Mouse (Mus musculus) cerebellum, adult 2 months (tissue): ENCODE results near the gene Agrp. TPM values are rescaled to one million over a fixed set of nuclear protein-coding genes. Genes with fewer than 3 reads are reported as not detected.
A peak's percentile ranks its signal among the peaks of the same experiment; 100 is the strongest.

Experiments used
- DNase-seq, 2 experiments: peaks; one replicate each; pipeline ENCODE4 v3.0.0; 2021
- H3K27ac ChIP-seq: fragments of 200-500 bp; 2 replicates; pipeline ENCODE4 v1.5.1; 2012; ENCODE audit warnings: low read length, control low read depth, inconsistent platforms; ENCODE audit not compliant: insufficient read depth
- H3K27me3 ChIP-seq: fragments of 200-500 bp; 2 replicates; pipeline ENCODE4 v1.6.1; 2012; ENCODE audit warnings: inconsistent platforms, mild to moderate bottlenecking, low read length, moderate library complexity; ENCODE audit not compliant: control insufficient read depth, insufficient read depth
- H3K4me1 ChIP-seq: fragments of 200-500 bp; 2 replicates; pipeline ENCODE4 v1.6.1; 2011; ENCODE audit warnings: low read length; ENCODE audit not compliant: control insufficient read depth, insufficient read depth
- H3K4me3 ChIP-seq: fragments of 200-500 bp; replicated peaks from 2 replicates; pipeline ENCODE3; 2011; ENCODE audit warnings: mild to moderate bottlenecking, low read depth, low read length, control low read depth; ENCODE audit not compliant: insufficient read depth
- CTCF ChIP-seq: fragments of 200-500 bp; IDR thresholded peaks from 2 replicates; pipeline ENCODE4 v1.5.1; 2011; ENCODE audit warnings: low read depth, mild to moderate bottlenecking, control low read depth, low read length, moderate library complexity, borderline replicate concordance; ENCODE audit not compliant: insufficient read depth
- POLR2A ChIP-seq: fragments of 200-500 bp; IDR thresholded peaks from 2 replicates; pipeline ENCODE4 v1.6.1; 2011; ENCODE audit warnings: low read length, control low read depth, borderline replicate concordance; ENCODE audit not compliant: insufficient read depth
- WGBS: fragments of 180-500 bp; shearing (Covaris S2); methylation state at CpG from one replicate; pipeline ENCODE4 v1.1.7; 2018; 5-methylcytosine and 5-hydroxymethylcytosine counted together
- polyA plus RNA-seq: library from polyadenylated mRNA; depleted of rRNA; stranded (reverse); fragments of >200 nt; gene quantifications from 2 replicates; pipeline ENCODE4 v1.2.3, GENCODE M21; 2012

The Agrp gene
- polyA plus RNA-seq, 1 experiment, result 0.36 TPM

DNA sequence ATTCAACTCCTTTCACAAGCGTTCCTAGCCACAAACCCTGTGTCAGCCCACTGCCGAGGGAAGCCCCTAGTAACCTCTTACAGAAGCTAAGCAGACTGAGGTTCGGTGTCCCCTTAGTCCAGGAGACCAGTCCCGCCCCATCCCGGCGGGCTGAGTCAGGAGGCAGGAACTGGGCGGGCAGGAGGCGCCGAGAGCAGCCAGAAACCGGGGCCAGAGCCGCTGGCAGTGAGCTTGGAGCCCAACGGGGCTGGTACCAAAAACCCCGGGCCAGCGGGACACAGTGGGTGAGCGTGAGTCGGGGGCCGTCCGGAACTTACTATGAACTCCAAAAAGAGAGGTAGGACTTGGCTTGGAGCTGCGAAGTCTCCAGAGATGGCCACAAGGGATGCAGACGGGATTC, 24.2 kb downstream of the Agrp start:
- DNase-seq, result peak; percentile 50 to 57
- Histone ChIP-seq H3K27me3 (no peaks in the 10 kb centered on the region), H3K4me3 (peak overlapping the region; percentile 26), H3K27ac (no peak overlapping the region), H3K4me1 (peaks cover 12% of the 10 kb centered on the region)
- TF ChIP-seq CTCF (no peak), POLR2A (no peak)
- 4% methylated on average over 20 of the region's 20 CpGs for WGBS

DNA sequence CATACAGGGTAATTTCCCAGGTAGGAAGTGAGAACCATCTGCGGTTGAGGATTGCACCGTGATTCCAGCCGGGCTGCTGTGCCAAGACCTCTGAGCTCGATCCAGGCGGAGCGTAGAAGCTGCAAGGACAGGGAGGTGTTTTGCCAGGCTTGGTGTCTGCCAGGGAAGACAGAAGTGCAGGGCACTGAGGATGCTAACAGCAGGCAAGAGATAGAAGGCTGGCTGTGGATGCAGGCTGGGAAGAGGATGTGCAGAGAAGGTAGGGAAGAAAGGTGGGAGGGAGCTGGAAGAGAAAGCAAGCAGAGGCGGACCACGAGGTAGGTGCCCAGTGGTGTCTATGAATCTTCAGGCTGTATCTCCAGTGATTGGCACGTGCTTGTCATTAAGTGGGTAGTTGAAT, 25.4 kb downstream of the Agrp start:
- no peaks in the 10 kb centered on the region for H3K27me3 ChIP-seq
- TF ChIP-seq CTCF (no peak), POLR2A (no peak)
- no peak overlapping the region for H3K4me3 ChIP-seq
- DNase-seq, result peak in 1 of 2 experiments; percentile 34
- peaks cover 16% of the 10 kb centered on the region for H3K4me1 ChIP-seq
- 31% methylated on average over 9 of the region's 9 CpGs for WGBS
- no peak overlapping the region; the same call in 1 of the 2 replicates for H3K27ac ChIP-seq

DNA sequence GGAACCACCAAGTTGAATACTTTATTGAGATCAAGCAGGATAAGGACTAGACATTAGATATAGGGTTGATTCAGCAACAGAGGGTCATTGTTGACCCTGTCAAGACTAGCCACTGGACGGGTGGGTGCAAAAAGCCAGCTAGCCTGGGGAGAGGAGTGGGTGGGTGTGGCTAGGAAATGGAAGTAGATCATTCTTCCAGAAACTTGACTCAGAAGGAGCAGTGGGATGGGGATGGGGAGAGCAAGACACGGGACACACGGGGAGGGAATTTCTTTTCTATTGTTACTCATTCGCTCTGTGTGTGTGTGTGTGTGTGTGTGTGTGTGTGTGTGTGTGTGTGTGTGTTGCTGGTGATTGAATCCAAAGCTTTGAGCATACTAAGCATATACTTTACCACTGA, 27.4 kb downstream of the Agrp start:
- Histone ChIP-seq H3K27me3 (no peaks in the 10 kb centered on the region), H3K4me3 (no peak overlapping the region), H3K27ac (no peak overlapping the region), H3K4me1 (peaks cover 17% of the 10 kb centered on the region)
- WGBS, result 81% methylated on average over 4 of the region's 4 CpGs
- no peak for TF ChIP-seq CTCF
- DNase-seq, result no peak

DNA sequence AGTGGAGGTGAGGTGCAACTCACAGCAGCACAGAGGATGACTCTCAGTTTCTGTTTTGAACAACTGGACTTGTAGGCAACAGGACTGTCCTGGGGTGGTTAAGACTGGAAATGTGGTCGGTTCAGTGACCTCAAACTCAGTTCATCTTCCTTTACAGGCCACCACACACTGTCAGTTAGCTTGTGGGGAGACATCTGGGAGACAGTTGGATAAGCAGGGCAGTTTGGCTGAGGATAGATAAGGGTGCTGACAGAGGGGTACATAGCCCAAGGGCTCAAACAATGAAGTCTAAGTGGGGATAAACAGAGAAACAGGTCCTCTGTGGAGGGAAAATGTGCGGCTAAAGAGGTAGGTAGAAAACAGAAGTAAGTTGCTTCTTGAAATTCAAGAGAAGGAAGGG, 27.8 kb downstream of the Agrp start:
- no peak for TF ChIP-seq CTCF
- TF ChIP-seq POLR2A, result no peak
- Histone ChIP-seq H3K4me1 (peaks cover 17% of the 10 kb centered on the region), H3K27me3 (no peaks in the 10 kb centered on the region), H3K27ac (no peak overlapping the region), H3K4me3 (no peak overlapping the region)
- no peak for DNase-seq
- WGBS, result 81% methylated on average over 2 of the region's 2 CpGs

DNA sequence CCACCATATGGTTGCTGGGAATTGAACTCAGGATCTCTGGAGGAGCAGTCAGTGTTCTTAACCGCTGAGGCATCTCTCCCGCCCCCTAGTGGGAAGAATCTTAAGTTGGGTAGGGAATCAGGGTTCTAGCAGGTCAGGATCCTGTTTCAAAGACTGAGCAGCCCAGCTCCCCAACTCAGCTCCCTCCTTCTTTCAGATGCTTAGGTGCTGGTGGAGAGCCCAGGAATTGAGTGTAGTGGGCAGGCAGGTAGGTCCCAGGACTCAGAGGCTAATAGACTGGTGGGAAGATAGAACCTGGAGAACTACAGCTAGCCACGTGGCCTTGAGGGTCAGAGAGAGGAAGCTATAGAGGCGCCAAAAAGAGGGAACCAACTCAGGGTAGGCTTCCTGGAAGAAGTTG, 29.5 kb downstream of the Agrp start:
- H3K4me1 ChIP-seq, result peaks cover 10% of the 10 kb centered on the region
- 33% methylated on average over 4 of the region's 4 CpGs for WGBS
- no peak overlapping the region for H3K4me3 ChIP-seq
- peak; percentile 29 to 49 for DNase-seq
- TF ChIP-seq CTCF (0 out of 2 replicates have a peak, but pooled peaks have one; percentile 24), POLR2A (no peak)
- no peaks in the 10 kb centered on the region for H3K27me3 ChIP-seq
- H3K27ac ChIP-seq, result no peak overlapping the region

DNA sequence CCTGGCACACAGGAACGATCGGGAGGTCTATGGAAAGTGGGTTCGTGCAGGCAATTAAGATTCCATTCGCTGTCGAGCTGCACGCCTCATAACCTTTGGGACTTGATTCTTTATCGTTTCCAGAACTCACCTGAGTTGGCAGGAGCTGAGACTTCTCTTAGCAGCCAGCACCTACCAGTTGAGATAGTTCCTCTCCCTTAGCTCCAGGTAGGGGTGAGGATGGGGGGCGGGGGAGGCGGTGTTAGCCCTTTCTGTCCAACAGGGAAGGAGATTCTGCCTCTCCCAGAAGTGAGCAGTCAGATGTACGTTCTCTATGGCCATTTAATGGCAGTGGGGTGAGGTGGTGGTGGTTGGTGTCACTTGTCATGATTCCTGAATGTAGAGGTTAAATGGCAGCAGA, 30.1 kb downstream of the Agrp start:
- WGBS, result 5% methylated on average over 10 of the region's 10 CpGs
- TF ChIP-seq CTCF, result no peak
- no peak for TF ChIP-seq POLR2A
- peak overlapping the region; percentile 84 for H3K27ac ChIP-seq

DNA sequence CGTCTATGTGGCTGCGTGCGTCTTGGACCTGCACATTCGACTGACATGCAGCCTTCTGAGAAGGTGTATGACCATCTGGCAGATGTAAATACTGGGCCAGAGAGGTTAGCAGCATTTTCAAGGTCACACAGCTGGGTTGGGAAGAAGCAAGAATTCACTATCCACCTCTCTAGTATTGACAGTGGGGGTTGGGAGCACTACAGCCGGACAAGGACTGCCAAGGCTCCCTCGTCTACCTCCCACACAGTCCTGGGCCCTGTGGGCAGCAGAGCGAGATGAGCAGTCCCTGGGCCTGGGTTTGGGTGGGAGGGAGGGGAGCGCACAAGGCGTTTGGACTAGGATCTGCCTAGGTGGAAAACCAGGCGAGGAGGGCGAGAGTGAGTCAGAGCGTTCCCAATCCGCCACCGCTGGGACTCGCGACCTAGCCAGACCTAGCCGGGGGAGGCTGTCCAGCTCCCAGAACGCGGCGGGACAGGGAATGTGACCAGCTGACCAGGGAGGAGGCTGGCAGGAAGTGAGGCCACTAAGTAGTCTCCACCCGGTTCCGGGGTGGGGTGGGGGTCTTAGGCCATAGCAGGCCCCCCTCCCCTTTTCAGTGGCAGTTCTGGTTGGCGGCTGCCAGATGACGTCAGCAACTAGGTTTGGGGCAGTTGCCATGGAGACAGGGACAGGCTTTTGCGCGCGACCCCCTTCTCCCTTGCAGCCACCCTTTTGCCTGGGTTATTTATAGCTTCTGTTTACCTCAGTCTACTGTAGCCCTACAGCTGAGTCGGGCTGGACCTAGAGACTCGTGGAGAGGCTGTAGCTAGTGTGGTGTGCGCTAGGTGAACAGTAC, 30.8 kb downstream of the Agrp start:
- peak overlapping the region; percentile 96 for H3K27ac ChIP-seq
- WGBS, result 1% methylated on average over 30 of the region's 30 CpGs
- TF ChIP-seq CTCF (no peak), POLR2A (peak; percentile 45; the same call in 1 of the 2 replicates)
- peaks cover 5% of the 10 kb centered on the region; the same call in 1 of the 2 replicates for H3K4me1 ChIP-seq
- peak overlapping the region; percentile 81 for H3K4me3 ChIP-seq
- no peaks in the 10 kb centered on the region for H3K27me3 ChIP-seq
- peak; percentile 84 to 85 for DNase-seq

More for the DNA sequence above, 30.1 kb downstream of the Agrp start:
- Histone ChIP-seq H3K4me3 (peak overlapping the region; percentile 81), H3K27me3 (no peaks in the 10 kb centered on the region), H3K4me1 (peaks cover 10% of the 10 kb centered on the region)
- DNase-seq, result no peak
